Mouse (Mus musculus): ENCODE results near the gene Fbxo22.
"Not testable (repeated sequence)": the region's sequence is repeated elsewhere in the genome, so short reads cannot be mapped to it uniquely, and the experiment has no call there.

Fbxo22 gene

GRCm38 (mm10) chr9:55236235-55237165, 27.8 kb downstream of the Fbxo22 start:
- no peak for DNase-seq (ENCODE audit: low read depth in 2 of 2, low spot score in 2 of 2)

- DNase-seq (ENCODE audit: low read depth in 2 of 2, low spot score in 2 of 2): no peak
Measured at GRCm38 (mm10) chr9:55240852-55241251, 32.1 kb downstream of the Fbxo22 start.

GRCm38 (mm10) chr9:55241863-55242685, 33.3 kb downstream of the Fbxo22 start:
- peak in 1 of 2 experiments; percentile 10 for DNase-seq (ENCODE audit: low read depth in 2 of 2, low spot score in 2 of 2)

- no peak for DNase-seq (ENCODE audit: low read depth in 2 of 2, low spot score in 2 of 2)
Measured at GRCm38 (mm10) chr9:55243280-55243679, 34.6 kb downstream of the Fbxo22 start.

GRCm38 (mm10) chr9:55244079-55244478, 35.4 kb downstream of the Fbxo22 start:
- no peak for DNase-seq (ENCODE audit: low read depth in 2 of 2, low spot score in 2 of 2)

GRCm38 (mm10) chr9:55245057-55245750, 36.5 kb downstream of the Fbxo22 start:
- DNase-seq (ENCODE audit: low read depth in 2 of 2, low spot score in 2 of 2): not testable (repeated sequence)

- DNase-seq (ENCODE audit: low read depth in 2 of 2, low spot score in 2 of 2): no peak
Measured at GRCm38 (mm10) chr9:55246440-55246839, 37.7 kb downstream of the Fbxo22 start.

- no peak for DNase-seq (ENCODE audit: low read depth in 2 of 2, low spot score in 2 of 2)
Measured at GRCm38 (mm10) chr9:55246918-55247317, 38.2 kb downstream of the Fbxo22 start.

- no peak for DNase-seq (ENCODE audit: low read depth in 2 of 2, low spot score in 2 of 2)
Measured at GRCm38 (mm10) chr9:55248465-55248864, 39.7 kb downstream of the Fbxo22 start.

GRCm38 (mm10) chr9:55250595-55251247, 42.0 kb downstream of the Fbxo22 start:
- DNase-seq (ENCODE audit: low read depth in 2 of 2, low spot score in 2 of 2): no peak

GRCm38 (mm10) chr9:55252097-55252496, 43.4 kb downstream of the Fbxo22 start:
- DNase-seq (ENCODE audit: low read depth in 2 of 2, low spot score in 2 of 2): not testable (repeated sequence)

- no peak for DNase-seq (ENCODE audit: low read depth in 2 of 2, low spot score in 2 of 2)
Measured at GRCm38 (mm10) chr9:55253849-55254248, 45.1 kb downstream of the Fbxo22 start.

GRCm38 (mm10) chr9:55255056-55255455, 46.3 kb downstream of the Fbxo22 start:
- no peak for DNase-seq (ENCODE audit: low read depth in 2 of 2, low spot score in 2 of 2)

GRCm38 (mm10) chr9:55255604-55256003, 46.9 kb downstream of the Fbxo22 start:
- DNase-seq (ENCODE audit: low read depth in 2 of 2, low spot score in 2 of 2): no peak

- DNase-seq (ENCODE audit: low read depth in 2 of 2, low spot score in 2 of 2): no peak
Measured at GRCm38 (mm10) chr9:55257105-55257504, 48.4 kb downstream of the Fbxo22 start.

GRCm38 (mm10) chr9:55259741-55260140, 51.0 kb downstream of the Fbxo22 start:
- DNase-seq (ENCODE audit: low read depth in 2 of 2, low spot score in 2 of 2): no peak

- no peak for DNase-seq (ENCODE audit: low read depth in 2 of 2, low spot score in 2 of 2)
Measured at GRCm38 (mm10) chr9:55264356-55265302, 55.9 kb downstream of the Fbxo22 start.

- no peak for DNase-seq (ENCODE audit: low read depth in 2 of 2, low spot score in 2 of 2)
Measured at GRCm38 (mm10) chr9:55271960-55272560, 63.3 kb downstream of the Fbxo22 start.

- no peak for DNase-seq (ENCODE audit: low read depth in 2 of 2, low spot score in 2 of 2)
Measured at GRCm38 (mm10) chr9:55273906-55274305, 65.2 kb downstream of the Fbxo22 start.
